Mouse (Mus musculus): ENCODE measurements around the gene Frem1. TPM values are rescaled to one million over a fixed set of nuclear protein-coding genes. Genes with fewer than 3 reads are reported as not detected.

The Frem1 gene
- polyA plus RNA-seq (2015; fragmentation: Nextera tagmentation; extraction: Ambion mirVana): 14.3 and 16.2 TPM in 2 replicates

- Histone ChIP-seq H3K4me2 (replicated peaks; ENCODE audit: low read depth, low read length) (peak within 1 kb of the TSS; percentile 48), H3K27me3 (replicated peaks; ENCODE audit: insufficient read depth, low read length) (no peaks in the 10 kb centered on the region), H3K4me3 (ENCODE audit: low read depth, low read length) (peak within 1 kb of the TSS; percentile 33), H3K9me3 (ENCODE audit: low read length) (no peaks in the 10 kb centered on the region), H3K36me3 (ENCODE audit: insufficient read depth, low read length) (no peaks in the 10 kb centered on the region), H3K27ac (ENCODE audit: low read length) (peak within 1 kb of the TSS; percentile 78), H3K9ac (replicated peaks; ENCODE audit: low read depth) (peak within 1 kb of the TSS; percentile 42), H3K4me1 (ENCODE audit: insufficient read depth, low read depth, low read length) (no peaks in the 10 kb centered on the region)
- no peak for TF ChIP-seq CTCF (IDR thresholded peaks at IDR 0.05)
- no peak for TF ChIP-seq EP300 (IDR thresholded peaks at IDR 0.05)
- 2% methylated on average over 24 of the region's 24 CpGs for WGBS
- peak; percentile 87 for ATAC-seq
- peak; percentile 90 for DNase-seq (ENCODE audit: low spot score)
These were observed at the start of gene Frem1 for GRCm38 (mm10) chr4:83051634-83052577. Frem1 (minus strand) TSS chr4:83052339.

GRCm38 (mm10) chr4:83099025-83099424 lies 46.9 kb upstream of the Frem1 start:
- no peak for ATAC-seq
- Histone ChIP-seq H3K27ac (ENCODE audit: low read length) (no peak overlapping the region), H3K4me3 (ENCODE audit: low read depth, low read length) (no peak overlapping the region), H3K9me3 (ENCODE audit: low read length) (no peaks in the 10 kb centered on the region), H3K27me3 (replicated peaks; ENCODE audit: insufficient read depth, low read length) (no peaks in the 10 kb centered on the region), H3K4me2 (replicated peaks; ENCODE audit: low read depth, low read length) (no peak overlapping the region), H3K9ac (replicated peaks; ENCODE audit: low read depth) (no peak overlapping the region), H3K4me1 (ENCODE audit: insufficient read depth, low read depth, low read length) (no peaks in the 10 kb centered on the region), H3K36me3 (ENCODE audit: insufficient read depth, low read length) (no peaks in the 10 kb centered on the region)
- 86% methylated on average over 7 of the region's 7 CpGs for WGBS
- DNase-seq (ENCODE audit: low spot score): no peak
- TF ChIP-seq CTCF (IDR thresholded peaks at IDR 0.05): no peak
- TF ChIP-seq EP300 (IDR thresholded peaks at IDR 0.05): no peak

- DNase-seq (ENCODE audit: low spot score): no peak
- H3K27ac ChIP-seq (ENCODE audit: low read length): no peak overlapping the region
These were observed 41.8 kb upstream of the Frem1 start for GRCm38 (mm10) chr4:83093941-83094340.

GRCm38 (mm10) chr4:83090691-83091448 lies 38.7 kb upstream of the Frem1 start:
- Histone ChIP-seq H3K9me3 (ENCODE audit: low read length) (no peaks in the 10 kb centered on the region), H3K36me3 (ENCODE audit: insufficient read depth, low read length) (no peaks in the 10 kb centered on the region), H3K27ac (ENCODE audit: low read length) (no peak overlapping the region), H3K9ac (replicated peaks; ENCODE audit: low read depth) (no peak overlapping the region), H3K4me3 (ENCODE audit: low read depth, low read length) (no peak overlapping the region), H3K27me3 (replicated peaks; ENCODE audit: insufficient read depth, low read length) (no peaks in the 10 kb centered on the region), H3K4me1 (ENCODE audit: insufficient read depth, low read depth, low read length) (no peaks in the 10 kb centered on the region), H3K4me2 (replicated peaks; ENCODE audit: low read depth, low read length) (no peak overlapping the region)
- 48% methylated on average over 6 of the region's 6 CpGs for WGBS
- ATAC-seq (peak; percentile 49; the same call in 1 of the 2 replicates), DNase-seq (ENCODE audit: low spot score) (peak; percentile 21)
- TF ChIP-seq EP300 (IDR thresholded peaks at IDR 0.05): no peak
- TF ChIP-seq CTCF (IDR thresholded peaks at IDR 0.05): no peak

More at GRCm38 (mm10) chr4:83093941-83094340, 41.8 kb upstream of the Frem1 start:
- Histone ChIP-seq H3K9me3 (ENCODE audit: low read length) (no peaks in the 10 kb centered on the region), H3K4me1 (ENCODE audit: insufficient read depth, low read depth, low read length) (no peaks in the 10 kb centered on the region), H3K36me3 (ENCODE audit: insufficient read depth, low read length) (no peaks in the 10 kb centered on the region), H3K4me2 (replicated peaks; ENCODE audit: low read depth, low read length) (no peak overlapping the region), H3K9ac (replicated peaks; ENCODE audit: low read depth) (no peak overlapping the region), H3K27me3 (replicated peaks; ENCODE audit: insufficient read depth, low read length) (no peaks in the 10 kb centered on the region), H3K4me3 (ENCODE audit: low read depth, low read length) (no peak overlapping the region)
- ATAC-seq: no peak
- WGBS: 81% methylated on average over 2 of the region's 2 CpGs
- TF ChIP-seq CTCF (IDR thresholded peaks at IDR 0.05) (no peak), EP300 (IDR thresholded peaks at IDR 0.05) (no peak)

GRCm38 (mm10) chr4:83080364-83081174 lies 28.4 kb upstream of the Frem1 start:
- Histone ChIP-seq H3K4me3 (ENCODE audit: low read depth, low read length) (no peak overlapping the region), H3K27me3 (replicated peaks; ENCODE audit: insufficient read depth, low read length) (no peaks in the 10 kb centered on the region), H3K9me3 (ENCODE audit: low read length) (no peaks in the 10 kb centered on the region), H3K4me2 (replicated peaks; ENCODE audit: low read depth, low read length) (no peak overlapping the region), H3K27ac (ENCODE audit: low read length) (no peak overlapping the region), H3K4me1 (ENCODE audit: insufficient read depth, low read depth, low read length) (no peaks in the 10 kb centered on the region), H3K9ac (replicated peaks; ENCODE audit: low read depth) (no peak overlapping the region), H3K36me3 (ENCODE audit: insufficient read depth, low read length) (no peaks in the 10 kb centered on the region)
- TF ChIP-seq EP300 (IDR thresholded peaks at IDR 0.05): no peak
- TF ChIP-seq CTCF (IDR thresholded peaks at IDR 0.05): no peak
- peak; percentile 46 for DNase-seq (ENCODE audit: low spot score)
- ATAC-seq: peak; percentile 32; the same call in 1 of the 2 replicates
- WGBS: 33% methylated on average over 13 of the region's 13 CpGs

Data from lung, postnatal 0 days (tissue).